Mouse (Mus musculus) liver, adult (tissue): ENCODE data around the gene St7.

Source experiments
- GATA4 ChIP-seq: IDR thresholded peaks from 2 replicates; pipeline ENCODE4 v1.6.1; 2014; ENCODE audit warnings: mild to moderate bottlenecking, low read length; ENCODE audit not compliant: insufficient replicate concordance

The St7 gene

DNA sequence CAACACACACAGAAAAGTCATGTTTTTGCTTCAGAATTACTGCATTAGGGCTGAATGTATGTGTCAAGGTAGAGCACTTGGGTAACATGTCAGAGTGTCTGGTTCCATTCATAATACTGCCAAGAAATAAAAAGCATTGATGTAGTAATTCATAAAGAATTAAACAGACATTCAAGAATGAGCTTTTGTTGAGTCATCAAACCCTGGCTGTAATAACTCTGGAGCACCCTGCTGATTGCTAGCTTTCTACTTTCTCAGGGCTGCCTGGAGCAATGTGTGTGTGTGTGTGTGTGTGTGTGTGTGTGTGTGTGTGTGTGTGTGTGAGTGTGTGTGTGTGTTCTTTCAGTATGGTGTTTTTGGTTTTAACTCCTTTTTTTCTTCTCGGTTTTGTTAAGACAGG is 78.7 kb downstream of the St7 start:
- TF ChIP-seq GATA4: no peak

DNA sequence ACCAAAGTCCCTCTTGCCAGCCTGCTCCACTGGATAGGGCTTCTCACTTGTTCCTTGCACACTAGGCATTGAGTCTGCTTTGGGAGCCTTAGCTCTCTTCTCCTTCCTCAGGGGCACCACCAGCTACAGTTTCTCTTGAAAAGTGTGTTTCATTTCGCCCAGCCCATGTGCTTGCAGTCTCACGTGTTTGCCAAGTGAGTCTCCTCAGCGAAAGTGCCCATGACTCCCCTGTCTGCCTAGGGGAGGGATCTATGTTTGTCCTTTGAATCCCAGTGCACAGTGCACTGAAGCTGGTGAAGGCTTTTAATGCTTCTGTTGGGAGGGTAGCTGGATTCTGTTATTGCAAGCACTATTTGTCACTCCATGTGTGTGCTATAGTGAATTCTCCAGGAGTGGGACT is 79.8 kb downstream of the St7 start:
- no peak for TF ChIP-seq GATA4

DNA sequence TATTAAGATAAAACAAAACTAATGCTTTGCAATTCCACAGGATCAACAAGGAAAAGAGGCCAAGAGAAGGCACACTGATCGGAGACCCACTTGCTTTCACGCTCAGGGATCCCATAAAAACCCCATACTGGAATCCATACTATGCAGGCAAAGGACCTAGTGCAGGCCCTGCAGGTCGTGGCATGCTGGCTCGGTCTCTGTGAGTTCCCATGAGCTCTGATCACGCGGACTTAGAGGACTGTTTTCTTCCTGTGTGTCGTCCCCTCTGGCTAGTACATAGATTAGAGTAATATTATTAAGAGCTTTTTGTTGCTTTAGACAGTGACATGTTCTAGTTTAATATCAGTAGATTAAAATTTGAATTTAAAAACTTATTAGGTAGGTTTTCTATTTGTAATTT is 83.3 kb downstream of the St7 start:
- no peak for TF ChIP-seq GATA4

DNA sequence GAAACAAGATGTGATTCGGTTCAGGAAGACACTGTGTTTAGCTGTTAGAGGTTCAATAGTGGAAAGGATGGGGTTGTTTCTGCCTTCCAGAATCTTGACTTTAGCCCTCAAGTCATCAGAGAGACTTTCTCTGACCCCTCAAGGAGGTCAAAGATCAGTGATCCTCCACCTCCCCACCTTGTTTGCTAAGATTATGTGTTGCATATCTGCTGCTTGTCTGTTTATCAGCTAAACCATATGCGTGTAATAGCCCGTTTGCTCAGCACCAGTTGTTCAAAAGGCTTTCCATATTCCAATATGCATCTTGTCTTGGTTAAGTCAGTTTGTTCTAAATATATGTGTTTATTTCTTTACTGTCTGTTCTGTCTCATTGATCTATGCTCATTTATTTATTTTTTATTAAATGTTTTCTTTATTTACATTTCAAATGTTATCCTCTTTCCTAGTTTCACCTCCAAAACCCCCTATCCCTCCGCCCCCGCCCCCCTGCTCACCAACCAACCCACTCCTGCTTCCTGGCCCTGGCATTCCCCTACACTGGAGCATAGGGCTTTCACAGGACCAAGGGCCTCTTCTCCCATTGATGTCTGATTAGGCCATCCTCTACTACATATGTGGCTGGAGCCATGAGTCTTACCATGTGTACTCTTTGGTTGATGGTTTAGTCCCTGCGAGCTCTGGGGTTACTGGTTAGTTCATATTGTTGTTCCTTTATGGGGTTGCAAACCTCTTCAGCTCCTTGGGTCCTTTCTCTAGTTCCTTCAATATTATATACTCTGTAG is 84.5 kb downstream of the St7 start:
- no peak for TF ChIP-seq GATA4

DNA sequence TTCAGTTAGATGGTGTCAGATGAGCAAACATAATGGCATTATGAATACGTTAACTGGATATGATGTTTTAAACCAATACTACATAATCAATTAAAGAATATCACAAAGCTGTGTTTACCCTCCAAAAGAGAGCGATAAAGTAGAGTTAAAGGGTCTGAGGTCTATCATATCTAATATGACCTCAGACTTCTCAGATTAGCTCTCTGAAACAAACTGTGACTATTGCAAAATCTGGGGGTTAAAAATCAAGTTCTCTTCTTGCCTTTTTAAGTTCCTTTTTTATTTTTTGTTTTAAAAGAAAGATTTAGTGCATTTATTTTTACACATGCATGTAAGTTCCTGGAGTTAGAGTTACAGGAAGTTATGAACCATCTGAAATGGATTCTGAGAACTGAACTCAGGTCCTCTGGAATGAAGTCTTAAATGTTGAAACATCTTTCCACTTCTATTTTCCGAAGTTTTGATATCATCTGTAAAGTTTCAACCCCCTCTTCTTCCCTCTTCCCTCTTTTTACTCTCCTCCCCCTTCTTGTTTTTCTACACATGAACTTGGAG is 86.0 kb downstream of the St7 start:
- TF ChIP-seq GATA4: no peak

DNA sequence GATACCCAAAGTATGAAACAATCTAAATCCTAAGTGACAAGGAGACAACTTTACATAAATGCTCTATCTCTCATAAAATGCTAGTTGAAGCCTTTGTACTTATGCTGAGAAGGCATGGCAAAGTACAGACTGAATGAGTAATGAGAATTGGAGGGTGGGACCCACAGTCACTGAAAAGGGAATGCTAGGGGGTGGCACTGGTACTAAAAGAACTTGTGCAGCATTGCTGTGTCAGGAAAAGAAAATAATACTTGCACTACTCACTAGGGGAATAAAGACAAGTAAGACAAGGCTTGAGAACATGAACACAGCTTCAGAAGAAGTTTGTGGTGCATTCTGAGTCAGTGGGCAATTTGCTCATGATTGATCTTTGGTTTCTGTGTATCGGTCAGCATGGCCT is 90.8 kb downstream of the St7 start:
- TF ChIP-seq GATA4: no peak

DNA sequence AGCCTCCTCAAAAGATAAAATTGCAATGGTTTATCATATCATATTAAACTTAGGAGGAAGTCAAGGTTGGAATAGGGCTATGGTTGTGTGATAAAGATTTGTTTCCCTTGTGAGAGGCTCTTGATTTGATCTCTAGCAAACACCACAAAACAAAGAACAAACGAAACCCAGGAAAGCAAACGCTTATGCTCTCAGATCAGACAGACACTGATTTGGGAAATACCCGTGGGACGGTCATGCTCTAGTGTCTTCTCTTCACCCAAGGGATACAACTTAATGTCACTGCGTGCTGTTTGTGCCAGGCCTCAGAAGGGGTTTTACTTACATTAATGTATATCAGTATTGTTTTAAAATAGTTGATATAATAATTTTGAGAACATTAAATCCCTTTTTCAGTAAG is 91.8 kb downstream of the St7 start:
- no peak for TF ChIP-seq GATA4

DNA sequence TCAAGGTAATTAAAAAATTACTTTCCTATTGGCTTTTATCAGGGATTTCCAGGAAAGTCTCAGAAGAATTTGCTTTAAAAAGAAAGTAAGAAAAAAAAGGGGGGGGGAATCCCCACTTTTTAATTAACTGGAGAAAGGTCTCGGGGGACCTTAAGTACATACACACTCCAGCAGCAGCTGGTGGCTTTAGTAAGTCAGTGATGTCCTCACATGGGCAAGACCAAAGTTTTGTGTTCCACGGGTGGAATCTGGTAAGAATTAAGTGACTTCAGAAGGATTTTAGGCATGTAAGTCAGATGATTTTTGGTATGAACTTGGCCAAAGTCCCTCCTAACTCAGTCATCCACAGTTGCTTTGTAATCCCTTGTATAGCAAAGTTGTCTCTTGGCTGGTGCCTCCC is 92.5 kb downstream of the St7 start:
- no peak for TF ChIP-seq GATA4

DNA sequence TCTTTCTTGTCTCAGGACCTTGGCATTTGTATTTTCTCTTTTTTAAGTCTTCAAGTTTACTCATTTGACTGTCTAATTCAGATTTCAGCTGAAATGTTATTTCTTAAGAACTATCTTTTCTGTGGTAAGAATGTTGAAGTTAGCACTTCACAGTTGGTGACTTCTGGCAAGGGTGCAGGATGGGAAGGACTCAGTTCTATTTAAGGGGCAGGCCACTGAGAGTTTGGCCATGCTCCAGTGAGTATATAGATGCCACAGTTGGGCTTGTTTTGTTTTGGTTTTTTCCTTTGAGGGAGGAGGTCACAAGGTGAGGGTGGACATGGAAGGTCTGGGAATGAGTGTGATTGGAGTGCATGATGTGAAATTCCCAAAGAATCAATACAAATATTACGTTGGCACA is 95.1 kb downstream of the St7 start:
- TF ChIP-seq GATA4: no peak

DNA sequence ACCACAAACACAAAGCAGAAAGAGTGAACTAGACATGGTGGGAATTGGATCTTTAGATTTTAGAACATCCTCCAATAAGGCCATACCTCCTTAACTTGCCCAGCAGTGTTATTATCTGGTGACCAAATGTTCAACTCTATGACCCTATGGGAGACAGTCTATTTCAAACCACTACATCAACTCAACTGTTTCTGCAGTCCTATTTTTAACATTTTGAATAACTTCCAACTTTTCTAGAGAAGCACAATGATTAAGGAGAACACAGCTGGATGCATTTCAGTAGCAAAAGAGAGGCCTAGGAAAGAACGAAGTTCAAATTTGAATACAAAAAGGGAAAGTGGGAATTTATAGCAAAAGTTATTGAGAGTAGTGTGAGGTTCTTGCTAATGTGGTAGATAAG is 97.5 kb downstream of the St7 start:
- TF ChIP-seq GATA4: no peak

DNA sequence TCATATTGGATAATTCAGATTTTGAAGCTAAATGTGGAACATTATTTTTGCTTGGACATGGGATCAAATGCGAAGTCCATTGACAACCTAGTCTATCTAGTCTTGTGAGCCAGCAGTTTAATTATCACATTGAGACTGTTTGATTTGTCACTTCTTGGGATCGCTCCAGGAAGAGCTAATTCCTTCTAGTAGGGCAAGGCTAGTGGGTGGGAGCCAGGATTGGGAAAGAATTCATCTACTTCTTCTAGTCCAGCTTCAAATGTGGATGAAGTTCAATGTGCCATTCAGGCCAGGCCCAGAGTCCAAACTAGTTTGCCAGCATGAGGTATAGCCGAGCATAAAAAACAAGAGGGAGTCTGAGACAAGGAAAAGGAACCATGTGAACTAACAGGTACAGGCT is 100.7 kb downstream of the St7 start:
- no peak for TF ChIP-seq GATA4

DNA sequence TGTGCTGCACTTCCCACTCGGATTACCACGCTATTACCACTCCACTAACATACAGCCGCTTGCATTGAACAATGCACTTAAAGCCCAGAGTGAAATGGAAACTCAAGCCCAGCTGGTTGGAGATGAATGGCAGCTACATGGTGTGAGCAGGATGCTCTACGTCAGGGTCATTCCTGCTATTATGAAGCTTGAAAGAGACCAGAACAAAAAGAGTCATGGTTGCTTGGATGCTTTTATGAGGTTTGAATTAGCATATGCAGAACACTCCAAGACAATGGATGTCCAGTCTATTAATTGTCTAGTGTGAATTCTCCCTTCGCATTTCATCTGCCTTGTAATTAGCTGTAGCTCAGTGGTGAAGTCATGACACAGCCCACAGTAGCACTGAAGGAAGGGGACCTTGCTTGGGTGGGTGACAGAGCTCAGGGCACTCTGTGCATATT is 104.6 kb downstream of the St7 start:
- no peak for TF ChIP-seq GATA4

DNA sequence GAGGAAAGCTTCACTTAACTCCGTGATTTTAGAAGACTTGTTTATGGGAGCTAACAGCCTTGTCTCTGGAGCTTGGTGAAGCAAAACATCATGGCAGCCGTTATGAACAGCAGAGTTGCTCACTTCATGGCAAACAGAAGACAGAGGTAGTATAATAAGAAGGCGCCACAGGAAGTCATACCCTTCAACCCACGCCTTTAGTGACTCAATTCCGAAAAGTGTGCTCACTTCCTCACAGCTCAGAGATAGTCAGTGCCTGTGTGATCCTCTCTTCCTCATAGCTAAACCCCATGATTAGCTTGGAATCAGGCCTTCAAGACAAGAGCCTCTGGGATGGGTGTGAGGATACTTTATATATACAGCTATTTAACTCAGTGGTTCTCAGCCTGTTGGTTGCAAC is 108.0 kb downstream of the St7 start:
- TF ChIP-seq GATA4: no peak

DNA sequence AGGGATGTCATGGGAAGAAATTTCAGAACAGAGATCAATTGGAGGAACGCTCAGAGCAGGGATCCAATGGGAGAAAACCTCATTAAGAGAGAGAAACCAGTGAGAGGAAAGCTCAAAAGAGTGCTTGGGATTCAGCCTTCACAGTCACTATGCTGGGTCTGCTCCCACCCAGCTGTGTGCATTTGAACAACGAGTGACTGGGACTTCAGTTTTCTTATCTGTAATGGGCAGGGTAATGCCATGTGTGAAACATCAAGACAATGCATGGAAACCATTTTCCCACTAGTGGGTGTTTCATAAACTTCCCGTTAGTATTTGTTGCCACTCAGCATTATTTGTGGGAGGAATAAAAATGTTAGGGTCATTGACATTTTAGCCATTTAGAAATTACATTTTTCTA is 111.7 kb downstream of the St7 start:
- TF ChIP-seq GATA4: no peak

DNA sequence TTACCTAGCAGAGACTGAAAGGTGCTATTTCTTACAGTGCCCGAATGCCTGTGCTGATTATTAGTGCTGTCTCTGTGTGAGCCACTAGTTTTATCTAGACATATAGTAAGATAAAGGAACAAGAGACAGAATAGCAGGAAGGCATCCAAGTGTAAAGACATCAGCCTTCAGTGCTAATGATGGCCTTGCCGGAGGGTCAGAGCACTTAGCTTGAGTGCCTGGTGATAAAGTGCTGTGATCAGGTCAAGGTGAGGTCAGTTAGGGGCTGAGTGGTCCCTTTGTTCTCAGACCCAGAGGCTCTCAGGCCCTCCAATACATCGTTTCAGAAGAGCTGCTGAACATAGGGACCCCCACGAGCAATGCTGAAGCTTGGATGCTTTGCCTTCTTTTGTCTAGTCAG is 113.8 kb downstream of the St7 start:
- TF ChIP-seq GATA4: no peak

DNA sequence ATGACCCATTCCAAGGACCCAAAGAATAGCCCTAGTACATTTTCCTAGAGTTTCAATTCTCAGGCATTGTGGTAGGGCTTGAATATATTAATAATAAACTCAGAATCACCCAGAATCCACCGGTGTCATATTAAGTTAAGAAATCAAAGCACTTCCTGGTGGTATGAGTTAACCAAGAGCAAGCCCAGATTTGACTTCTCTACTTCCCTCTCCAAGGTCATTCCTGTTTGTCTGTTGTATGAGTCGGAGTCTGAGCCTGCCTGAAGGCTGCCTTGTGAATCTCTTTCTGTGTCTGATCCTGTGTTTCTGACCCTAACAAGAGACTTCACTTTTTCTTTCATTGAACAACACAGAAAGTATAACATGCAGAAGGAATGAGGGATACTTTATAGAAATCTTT is 118.3 kb downstream of the St7 start:
- no peak for TF ChIP-seq GATA4

DNA sequence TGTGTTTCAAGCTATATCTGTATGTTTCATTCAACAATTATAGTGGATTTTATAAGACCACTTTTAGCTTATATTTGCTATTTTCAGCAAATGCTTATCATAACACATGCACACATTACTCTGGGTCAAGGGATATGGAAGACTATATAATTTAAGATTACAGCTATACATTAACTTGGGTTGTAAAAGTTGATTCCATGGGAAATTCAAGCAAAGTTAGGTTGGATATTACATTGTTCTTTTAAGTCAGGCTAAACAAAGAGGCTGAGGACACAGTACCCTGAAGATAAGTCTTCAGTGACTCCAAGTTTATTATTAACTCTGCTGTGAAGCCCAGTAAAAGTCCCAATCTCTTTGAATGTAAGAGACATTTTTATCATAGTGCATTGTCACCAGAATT is 118.8 kb downstream of the St7 start:
- no peak for TF ChIP-seq GATA4
